Mouse (Mus musculus) megakaryocyte progenitor cell, adult 5-6 weeks (primary cell): Measurements from ENCODE around the gene Ift80. TPM values are rescaled to one million over a fixed set of nuclear protein-coding genes. Genes with fewer than 3 reads are reported as not detected.
"Not testable (repeated sequence)": the region's sequence is repeated elsewhere in the genome, so short reads cannot be mapped to it uniquely, and the experiment has no call there.

Source experiments
- ATAC-seq: replicated peaks from 2 replicates; pipeline ENCODE4 v1.8.0; 2016; ENCODE audit warnings: mild to moderate bottlenecking, moderate TSS enrichment, inconsistent platforms; ENCODE audit not compliant: poor library complexity
- total RNA-seq, 2 experiments: library from RNA; stranded (forward) in 1 of 2; stranded (reverse) in 1 of 2; fragments of 157-497, 149-512 nt in 1 of 2; fragments of 200-1000 nt in 1 of 2; gene quantifications; 2 replicates each; pipeline versions ENCODE4 v1.2.3 to v1.2.4; 2015 to 2017

Gene Ift80
- total RNA-seq, 2 experiments from 2014 or later: 19.1 to 21.5 TPM

DNA sequence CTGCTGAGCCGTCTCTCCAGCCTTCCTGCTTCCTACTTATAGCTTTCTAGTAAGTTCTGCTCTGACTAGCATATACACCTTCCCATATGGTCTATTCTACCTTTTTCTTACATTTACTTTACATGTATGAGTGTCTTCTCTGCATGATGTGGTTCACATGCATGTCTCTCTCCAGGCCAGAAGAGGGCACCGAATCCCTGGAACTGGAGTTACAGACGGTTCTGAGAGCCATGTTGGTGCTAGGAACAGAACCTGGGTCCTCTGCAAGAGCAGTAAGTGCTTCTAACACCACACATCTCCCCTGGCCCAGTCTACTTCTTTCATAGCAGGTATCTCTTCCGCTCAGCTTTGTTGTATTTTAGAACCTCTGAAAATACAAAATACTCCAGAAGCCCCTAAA lies 1.6 kb downstream of the Ift80 start:
- ATAC-seq: no peak

DNA sequence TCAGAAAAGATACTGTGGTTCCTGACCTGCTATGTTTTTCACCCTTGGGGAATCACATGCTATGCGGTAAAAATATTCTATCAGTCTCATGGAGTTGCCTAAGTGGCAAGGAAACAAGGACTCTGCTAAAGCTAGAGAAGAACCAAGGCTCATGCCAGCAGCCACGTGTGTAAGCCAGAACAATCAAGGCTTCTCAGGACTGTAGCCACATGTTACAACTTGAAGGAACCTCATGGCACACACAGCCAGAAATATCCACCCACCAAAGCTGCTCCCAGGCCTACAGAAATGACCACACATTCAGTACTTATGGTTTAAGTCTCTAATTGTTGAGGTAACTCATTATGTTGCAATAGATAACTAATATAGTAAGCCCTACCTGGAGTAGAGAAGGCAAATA lies 17.8 kb downstream of the Ift80 start:
- no peak for ATAC-seq

DNA sequence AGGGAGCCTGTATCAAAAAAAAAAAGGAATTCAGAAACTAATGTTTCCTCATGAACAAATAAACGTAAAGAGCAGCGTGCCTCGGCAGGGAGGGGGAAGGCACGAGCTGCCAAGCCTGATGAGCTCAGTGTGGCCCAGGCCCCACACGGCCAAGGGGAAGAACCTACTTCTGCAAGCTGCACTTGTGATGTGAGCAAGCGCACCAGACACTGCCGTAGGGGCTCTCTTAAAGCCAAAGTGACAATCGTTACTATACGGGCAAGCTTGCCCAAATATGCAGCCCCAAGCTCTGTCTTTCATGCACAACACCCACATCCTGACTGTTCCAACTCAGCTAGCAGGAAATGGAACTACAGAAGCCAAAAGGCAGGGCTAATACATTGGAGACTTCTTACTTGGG lies 23.5 kb downstream of the Ift80 start:
- ATAC-seq: peak; percentile 65

DNA sequence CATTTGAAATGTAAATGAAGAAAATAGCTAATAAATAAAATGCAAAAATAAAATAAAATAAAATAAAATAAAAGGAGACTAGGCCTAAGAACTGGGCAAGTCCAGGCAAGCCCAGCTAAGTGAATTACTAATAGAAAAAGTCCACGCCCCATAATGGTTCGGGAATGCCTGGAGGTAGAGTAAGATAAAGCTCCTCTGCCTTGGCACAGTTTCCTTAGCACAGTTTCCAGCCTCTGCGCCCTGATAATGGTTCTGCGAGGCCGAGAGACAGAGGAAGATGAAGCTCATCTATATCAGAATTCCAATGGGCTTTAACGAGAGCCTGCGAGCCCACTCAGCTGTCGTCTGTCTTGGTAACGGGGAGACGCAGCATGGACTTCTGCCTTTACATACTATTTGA lies 25.2 kb downstream of the Ift80 start:
- ATAC-seq: peak; percentile 68

DNA sequence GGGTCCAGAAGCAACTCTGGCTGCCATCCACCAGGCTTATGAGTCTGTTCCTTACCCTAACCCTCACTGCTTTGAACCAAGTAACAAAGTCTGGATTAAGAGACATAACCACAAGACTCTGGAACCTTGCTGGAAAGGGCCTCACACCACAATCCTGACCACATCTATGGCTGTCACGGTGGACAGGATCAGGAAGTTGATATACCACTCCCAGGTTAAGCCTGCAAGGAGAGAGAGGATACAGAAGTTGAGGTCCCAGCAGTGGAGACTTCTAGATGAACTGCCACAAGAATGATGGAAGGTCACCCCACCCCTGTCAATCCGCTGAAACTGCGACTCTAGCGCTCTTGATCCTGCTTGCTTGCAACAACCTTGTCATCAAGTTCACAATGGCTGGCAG lies 26.7 kb downstream of the Ift80 start:
- peak; percentile 21 for ATAC-seq

DNA sequence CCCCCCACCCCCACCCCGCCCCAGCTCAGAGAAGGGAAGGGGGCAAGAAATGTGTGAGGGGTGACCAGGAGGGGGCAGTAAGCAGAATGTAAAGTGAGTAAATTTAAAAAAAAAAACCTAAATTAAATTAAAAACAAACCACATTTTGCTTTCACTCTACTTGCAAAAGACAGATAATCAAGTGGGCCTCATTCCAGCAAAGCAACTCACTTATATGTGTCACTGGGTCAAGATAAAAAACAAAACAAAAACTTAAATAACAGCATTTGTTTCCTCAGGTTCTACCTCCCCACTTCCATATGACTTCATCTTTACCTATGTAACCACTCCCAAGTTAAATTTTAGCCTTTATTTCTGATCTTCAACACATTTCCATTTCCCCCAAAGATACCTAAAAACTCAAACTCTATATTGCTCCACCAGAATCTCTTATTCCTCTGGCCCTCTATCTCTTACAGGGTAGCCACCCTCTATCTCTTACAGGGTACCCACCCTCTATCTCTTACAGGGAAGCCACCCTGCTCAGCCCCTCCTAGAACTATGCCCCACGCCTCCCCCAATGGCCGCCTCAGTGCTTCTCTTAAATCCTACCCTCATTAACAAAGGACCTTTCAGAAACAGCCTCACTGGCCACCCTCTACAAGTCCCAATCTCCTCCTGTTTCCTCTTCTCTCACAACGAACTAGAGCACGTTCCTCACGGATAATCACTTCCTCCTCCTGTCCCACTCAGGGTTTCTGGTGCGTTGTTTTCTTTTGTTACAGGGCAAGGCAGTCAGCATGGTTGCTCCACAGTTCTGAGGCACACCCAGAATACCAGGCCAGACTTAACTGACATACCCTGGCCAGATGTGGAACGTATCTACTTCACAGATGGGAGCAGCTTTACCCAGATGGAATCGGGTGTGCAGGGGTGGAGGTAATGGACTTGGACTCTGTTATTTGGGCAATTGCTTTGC lies 28.6 kb downstream of the Ift80 start:
- peak; percentile 49 for ATAC-seq

DNA sequence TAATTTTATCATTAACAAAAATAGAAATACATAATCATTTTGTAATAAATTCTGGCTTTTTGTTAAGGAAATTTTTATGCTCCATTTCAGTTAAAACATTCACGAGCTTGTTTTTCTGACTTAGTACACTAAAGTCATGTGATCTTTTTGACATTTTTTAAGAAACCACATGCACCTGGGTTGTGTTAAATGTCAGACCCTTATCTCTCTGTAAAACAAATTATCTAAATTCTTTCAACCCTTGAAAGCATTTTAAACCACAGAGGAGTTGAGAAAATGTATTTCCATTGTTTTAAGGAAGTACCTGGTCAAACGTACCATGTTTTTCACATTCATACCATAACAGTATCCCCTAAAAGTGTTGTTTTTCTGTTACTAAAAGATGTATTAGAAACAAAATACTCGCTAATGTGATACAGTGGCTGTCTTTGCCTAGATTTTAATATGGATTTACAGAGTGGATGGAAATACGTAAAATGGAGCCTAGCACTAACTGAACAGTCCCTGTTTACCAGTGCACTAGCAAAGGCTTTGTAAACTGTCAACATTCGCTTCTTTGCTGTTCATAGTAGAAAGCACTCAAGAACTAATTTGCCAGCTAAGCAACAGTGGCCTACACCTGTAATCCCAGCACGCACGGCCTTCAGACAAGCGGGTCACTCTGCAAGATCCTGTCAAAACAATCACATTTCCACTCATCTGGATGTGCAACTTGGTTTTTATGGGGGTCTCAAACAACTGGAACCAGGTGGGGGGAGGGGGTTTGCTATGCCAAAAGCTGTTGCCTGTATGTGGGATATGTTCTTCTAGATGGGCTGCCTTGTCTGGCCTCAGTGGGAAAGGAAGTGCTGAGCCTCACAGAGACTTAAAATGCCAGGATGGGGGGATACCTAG lies 29.5 kb downstream of the Ift80 start:
- ATAC-seq: no peak

DNA sequence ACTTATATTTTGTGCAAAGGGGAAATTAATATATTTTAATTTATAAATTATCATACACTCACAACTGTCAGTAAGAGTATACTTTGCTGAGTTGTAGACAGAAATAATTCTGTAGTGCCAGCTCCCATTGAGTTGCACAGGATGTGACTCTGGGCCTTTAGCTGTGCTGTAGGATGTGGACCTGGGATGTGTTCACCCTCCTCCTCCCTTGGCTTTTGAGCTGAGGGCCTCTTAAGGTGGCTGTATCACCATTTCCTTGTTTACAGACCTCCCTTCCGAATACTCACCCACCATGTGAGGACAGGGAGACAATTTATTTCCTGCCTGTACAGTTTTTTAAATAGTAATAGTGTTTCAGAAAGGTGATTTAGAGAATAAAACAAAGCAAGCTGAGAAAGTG lies 30.8 kb downstream of the Ift80 start:
- ATAC-seq: no peak

DNA sequence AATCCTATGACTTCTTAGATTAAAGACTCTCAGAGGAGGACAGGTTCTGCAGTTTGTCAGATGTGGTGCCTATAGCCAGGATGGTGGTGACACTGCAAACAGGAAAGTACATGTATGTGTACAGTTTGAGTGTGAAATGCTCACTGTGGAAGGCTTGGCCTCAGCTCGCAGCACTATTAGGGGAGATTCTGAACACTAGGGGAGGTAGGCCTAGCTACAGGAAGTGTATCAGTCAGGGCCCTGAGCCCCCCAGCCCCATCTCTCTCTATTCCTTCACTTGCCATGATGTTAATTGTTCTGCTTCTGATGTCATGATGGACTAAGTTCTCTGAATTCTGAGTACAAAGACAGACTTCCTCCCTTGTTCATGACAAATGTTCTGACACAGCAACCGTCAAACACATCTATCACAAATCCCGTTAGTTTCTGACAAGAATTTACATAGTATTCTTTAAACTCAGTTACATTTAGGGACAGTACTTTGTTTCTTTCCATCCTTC lies 35.2 kb downstream of the Ift80 start:
- no peak for ATAC-seq

DNA sequence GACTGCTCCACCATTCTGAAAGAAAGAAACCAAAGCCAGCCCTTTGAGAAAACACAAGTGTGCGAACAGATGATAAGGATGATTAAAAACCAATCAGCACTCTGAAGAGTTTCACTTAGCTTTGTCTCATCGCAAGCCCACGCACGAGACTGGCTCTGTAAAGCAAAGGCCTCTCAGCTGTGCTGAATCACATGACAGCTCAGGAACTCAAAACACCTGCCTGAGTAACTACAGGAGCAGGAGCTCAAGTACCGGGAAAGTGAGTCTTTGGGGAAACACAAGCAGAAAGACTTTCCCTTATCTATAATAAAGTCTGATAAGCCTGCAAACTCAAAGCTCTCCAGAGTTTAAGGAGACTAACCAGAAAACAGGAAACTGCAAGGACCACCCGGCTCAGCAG lies 37.0 kb downstream of the Ift80 start:
- ATAC-seq: peak; percentile 70

DNA sequence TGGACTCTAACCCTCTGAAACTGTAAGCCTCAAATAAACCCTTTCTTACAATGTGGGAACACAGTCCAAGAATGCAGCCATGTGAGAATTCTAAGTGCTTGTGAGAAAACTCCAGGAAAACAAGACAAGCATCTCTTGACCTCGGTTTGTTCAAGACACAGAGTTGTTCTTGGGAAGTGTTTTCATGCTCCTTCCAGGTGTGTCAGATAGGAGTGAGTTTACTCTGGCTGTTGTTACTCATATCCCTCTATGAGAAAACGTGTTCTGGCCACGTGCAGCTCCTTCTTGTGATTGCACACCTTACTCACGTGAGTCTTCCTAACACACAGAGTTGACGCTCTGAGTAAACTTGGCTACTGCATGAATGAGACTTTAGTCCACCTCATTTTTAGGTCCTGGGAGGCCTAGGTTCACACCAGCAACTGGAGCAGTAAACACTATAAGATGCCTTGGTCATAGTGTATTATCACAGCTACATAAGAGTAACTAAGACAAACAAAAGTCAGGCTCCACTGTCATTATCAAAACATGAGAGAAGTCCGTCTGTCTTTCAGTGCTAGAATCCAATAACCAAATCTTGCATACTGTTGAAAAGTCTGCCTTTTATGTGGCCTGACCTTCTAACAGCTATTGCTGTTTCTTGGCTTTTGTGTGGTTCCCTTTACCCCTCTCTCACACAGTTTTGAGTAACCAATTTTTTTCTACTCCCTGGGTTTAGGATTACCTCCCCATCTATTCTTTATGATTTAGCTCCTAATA lies 37.7 kb downstream of the Ift80 start:
- ATAC-seq: no peak

DNA sequence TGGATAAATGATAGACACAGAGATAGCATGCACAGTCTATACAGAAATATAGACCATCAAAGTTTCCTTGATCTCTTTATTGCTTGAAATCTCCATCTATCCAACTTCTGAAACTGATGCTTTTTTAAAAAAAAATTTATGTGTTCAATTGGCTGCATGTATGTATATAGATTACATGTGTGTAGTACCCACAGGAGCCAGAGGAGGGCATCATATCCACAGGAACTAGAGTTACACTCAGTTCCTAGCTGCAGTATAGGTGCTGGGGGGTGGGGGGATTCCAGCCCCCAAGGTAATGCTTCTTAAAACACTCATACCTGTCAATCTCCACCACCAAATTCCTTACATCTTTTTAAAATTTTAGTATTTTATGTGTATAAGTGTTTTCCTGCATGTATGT lies 39.7 kb downstream of the Ift80 start:
- peak; percentile 80 for ATAC-seq

DNA sequence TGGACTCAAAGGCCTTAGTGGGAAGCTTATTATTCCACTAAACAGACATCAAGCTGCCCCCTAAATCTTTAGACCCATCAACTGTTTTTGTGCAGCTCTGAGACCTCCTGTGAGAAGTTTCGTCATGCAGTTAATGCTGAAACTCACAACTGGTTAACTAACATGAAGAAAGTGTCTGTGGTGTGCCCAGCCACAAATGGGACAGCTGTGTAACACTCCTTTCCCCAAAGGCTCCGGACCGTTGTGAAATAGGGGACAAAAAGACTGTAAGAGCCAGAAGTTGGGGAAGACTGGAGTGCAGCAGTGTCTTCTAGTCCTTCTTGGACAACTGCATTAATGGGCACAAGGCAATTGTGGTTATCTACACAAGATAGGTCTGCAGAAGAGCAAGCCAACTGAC lies 47.0 kb downstream of the Ift80 start:
- peak; percentile 87 for ATAC-seq

DNA sequence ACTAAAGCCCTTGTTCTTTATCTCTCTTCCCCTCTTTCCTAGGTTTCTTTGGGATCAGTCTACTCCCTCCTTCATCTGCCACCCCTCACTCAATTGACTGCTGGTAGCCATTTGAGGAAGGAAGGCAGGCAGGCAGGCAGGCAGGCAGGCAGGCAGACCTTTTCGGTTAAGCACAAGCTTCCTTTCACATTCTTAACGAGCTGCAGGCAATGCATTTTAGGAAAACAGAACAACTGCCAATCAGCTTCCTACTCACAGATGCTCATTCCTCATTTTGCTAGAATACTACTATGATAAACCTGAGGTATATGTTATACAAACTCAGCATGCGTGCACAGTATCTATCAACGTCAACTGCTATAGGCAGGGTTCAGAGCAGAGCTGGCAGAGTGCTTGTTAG lies 47.9 kb downstream of the Ift80 start:
- ATAC-seq: peak; percentile 32

DNA sequence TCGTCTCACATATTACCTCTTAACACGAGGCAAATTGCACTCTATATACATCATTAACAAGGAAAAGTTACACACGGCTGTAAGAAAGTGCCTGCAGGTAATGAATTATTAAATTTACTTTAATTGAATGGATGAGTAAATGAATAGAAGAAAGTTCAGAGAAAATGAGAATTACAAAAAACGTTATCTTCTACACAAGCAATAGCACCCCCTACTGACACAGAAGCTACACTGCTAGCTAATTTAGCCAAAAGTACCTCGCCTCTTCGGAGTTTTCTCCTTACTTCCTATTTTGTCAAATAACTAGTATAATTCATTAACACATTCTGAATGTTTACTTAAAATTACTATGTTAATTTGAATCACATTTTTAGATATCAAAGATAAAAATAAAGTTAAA lies 49.9 kb downstream of the Ift80 start:
- 0 out of 2 replicates have a peak, but pooled peaks have one; percentile 35 for ATAC-seq

DNA sequence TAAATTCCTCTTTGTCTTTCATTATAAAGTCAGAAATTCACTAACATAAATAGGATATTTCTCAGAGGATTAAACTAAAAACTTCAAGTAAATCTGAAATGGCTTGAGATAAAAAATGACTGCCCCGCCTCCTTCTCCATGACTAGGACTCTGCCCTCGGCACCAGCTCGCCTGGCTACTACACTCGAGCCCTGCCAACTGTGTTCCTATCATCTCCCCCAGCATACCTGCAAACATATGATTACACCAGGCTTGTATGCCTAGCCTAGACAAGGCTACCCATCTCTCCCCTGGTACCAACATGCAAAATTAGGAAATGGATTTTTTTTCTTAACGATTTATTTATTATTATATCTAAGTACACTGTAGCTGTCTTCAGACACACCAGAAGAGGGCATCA lies 51.7 kb downstream of the Ift80 start:
- ATAC-seq: peak; percentile 33; the same call in 1 of the 2 replicates

DNA sequence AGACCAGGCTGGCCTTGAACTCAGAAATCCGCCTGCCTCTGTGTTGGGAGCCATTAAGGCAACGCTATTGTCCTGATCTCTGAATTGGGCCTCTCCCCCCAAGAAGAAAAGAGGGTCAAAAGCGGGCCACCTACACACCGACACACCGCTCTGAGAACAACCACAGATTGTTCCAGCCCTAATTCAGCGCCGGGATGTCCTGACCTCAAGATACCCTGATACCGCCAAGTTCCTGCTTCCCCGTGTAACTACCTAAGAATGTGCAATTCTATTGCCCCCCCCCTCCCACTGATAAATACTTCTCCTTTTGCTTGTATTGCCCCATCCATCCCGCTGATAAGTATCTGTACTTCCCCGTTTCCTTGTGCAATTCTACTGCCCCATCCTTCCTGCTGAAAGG lies 52.4 kb downstream of the Ift80 start:
- ATAC-seq: not testable (repeated sequence)

DNA sequence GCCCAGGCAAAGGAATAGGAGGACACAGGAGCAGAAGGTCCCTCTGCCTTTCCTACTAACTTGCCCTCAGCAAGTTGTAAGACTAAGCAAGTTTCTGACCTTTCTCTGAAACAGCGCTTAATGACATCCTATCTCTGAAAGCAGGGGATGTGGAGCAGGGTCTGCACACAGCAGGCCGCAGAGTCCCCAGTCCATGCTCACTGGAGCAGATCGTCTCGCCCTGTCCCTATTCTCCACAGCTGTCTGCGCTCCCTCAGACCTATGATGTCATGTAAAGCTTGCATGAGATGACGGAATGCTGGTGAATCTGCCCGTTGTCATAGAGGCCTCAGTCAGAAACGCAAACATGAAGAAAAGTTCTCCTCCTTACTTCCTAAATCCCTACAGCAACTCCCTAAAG lies 55.0 kb downstream of the Ift80 start:
- ATAC-seq: no peak

DNA sequence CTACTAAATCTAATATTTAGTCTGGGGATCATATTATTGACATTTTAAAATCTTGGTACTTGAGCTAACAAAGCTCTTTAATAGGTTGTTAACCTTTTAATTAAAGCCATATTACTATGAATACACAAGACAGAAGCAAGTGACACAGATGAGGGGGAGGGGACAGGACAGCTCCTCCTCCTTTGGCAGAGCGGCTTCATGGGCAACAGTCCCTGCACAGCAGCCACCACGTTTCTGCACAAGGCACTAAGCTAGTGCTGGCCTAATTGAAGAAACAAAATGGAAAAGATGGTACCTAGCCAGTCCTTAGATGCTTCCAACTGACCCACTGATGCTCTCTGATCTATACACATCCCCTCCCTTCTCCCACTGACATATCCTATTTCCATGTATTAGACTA lies 55.5 kb downstream of the Ift80 start:
- ATAC-seq: no peak

DNA sequence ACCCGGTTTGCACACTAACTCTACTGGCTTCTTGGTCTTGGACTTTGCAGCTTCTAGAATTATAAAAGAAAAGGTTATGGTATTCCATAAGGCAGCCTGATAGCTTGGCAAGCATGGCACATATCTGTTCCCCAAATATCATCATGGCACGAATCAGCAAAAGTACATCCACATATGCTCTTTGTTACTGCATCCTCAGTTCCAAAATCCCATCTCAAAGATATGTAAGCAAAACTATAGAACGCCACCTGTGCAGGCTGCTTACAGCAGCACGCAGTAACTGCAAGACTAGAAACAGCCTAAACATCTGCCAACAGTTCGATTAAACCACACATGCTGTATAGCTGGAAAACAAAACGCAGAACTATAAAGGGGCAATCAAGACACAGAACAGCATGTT lies 62.5 kb downstream of the Ift80 start:
- ATAC-seq: no peak

DNA sequence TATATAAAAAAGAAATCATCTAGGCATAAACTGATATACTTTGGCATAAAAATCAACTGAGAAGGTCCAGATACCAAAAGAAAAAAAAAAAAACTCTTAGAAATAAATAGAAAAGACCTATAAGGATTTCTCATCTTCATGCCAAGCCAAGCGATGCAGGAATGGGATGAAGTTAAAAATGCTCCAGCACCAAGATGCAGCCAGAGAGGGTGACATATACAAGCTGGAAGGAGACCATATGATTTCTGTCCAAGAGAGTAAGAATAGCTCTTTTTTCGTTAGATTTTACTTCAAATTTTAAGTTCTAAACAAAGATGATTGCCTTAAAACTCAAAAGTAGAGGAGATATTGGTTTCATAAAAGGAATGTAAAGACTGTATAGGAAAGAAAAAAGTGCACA lies 64.1 kb downstream of the Ift80 start:
- ATAC-seq: no peak
